Mouse (Mus musculus) small intestine, adult 2 months (tissue): Measurements from ENCODE around the gene Csnk1g2. TPM values are rescaled to one million over a fixed set of nuclear protein-coding genes. Genes with fewer than 3 reads are reported as not detected.
A peak's percentile ranks its signal among the peaks of the same experiment; 100 is the strongest.

Experiments used
- H3K27ac ChIP-seq: fragments of 200-500 bp; 2 replicates; pipeline ENCODE4 v1.5.1; 2012; ENCODE audit warnings: low read depth, low read length, control low read depth, inconsistent platforms; ENCODE audit not compliant: insufficient read depth
- H3K27me3 ChIP-seq: fragments of 200-500 bp; 2 replicates; pipeline ENCODE4 v1.6.1; 2012; ENCODE audit warnings: mild to moderate bottlenecking, moderate library complexity, low read length, inconsistent platforms; ENCODE audit not compliant: control insufficient read depth, insufficient read depth
- H3K36me3 ChIP-seq: fragments of 200-500 bp; 2 replicates; pipeline ENCODE4 v1.6.1; 2012; ENCODE audit warnings: mild to moderate bottlenecking, low read length, control low read depth, inconsistent platforms; ENCODE audit not compliant: control insufficient read depth, insufficient read depth
- H3K4me1 ChIP-seq: fragments of 200-500 bp; 2 replicates; pipeline ENCODE4 v1.6.1; 2012; ENCODE audit warnings: low read length, inconsistent platforms, mixed read lengths; ENCODE audit not compliant: control insufficient read depth, insufficient read depth, insufficient read length
- H3K4me3 ChIP-seq: fragments of 200-500 bp; 2 replicates; pipeline ENCODE4 v1.5.1; 2012; ENCODE audit warnings: low read depth, mild to moderate bottlenecking, control low read depth, inconsistent platforms, low read length, moderate library complexity
- CTCF ChIP-seq: fragments of 200-500 bp; IDR thresholded peaks from 2 replicates; pipeline ENCODE4 v1.5.1; 2012; ENCODE audit warnings: low read depth, mild to moderate bottlenecking, control low read depth, inconsistent platforms, low read length, moderate library complexity, mixed read lengths; ENCODE audit not compliant: insufficient replicate concordance, insufficient read length; ENCODE audit errors: extremely low read depth
- POLR2A ChIP-seq: fragments of 200-500 bp; IDR thresholded peaks from 2 replicates; pipeline ENCODE4 v1.6.1; 2012; ENCODE audit warnings: low read depth, mild to moderate bottlenecking, control low read depth, inconsistent platforms, low read length, moderate library complexity
- WGBS: fragments of 180-500 bp; shearing (Covaris S2); methylation state at CpG from one replicate; pipeline ENCODE4 v1.1.7; 2018; 5-methylcytosine and 5-hydroxymethylcytosine counted together
- polyA plus RNA-seq: library from polyadenylated mRNA; depleted of rRNA; stranded (reverse); fragments of >200 nt; gene quantifications from 2 replicates; pipeline ENCODE4 v1.2.3, GENCODE M21; 2012

Gene Csnk1g2
- polyA plus RNA-seq, 1 experiment: 266 TPM

GRCm38 (mm10) chr10:80578131-80578750 lies 44.4 kb upstream of the Csnk1g2 start:
- WGBS: under 1% methylated on average over 29 of the region's 29 CpGs
- Histone ChIP-seq H3K4me1 (peaks cover 12% of the 10 kb centered on the region), H3K27ac (peak overlapping the region; percentile 74), H3K27me3 (no peaks in the 10 kb centered on the region), H3K36me3 (peaks cover 2% of the 10 kb centered on the region; the same call in 1 of the 2 replicates), H3K4me3 (peak overlapping the region; percentile 78)
- TF ChIP-seq POLR2A (no peak; the same call in 1 of the 2 replicates), CTCF (peak; percentile 88)

- peak; percentile 67; the same call in 1 of the 2 replicates for TF ChIP-seq CTCF
- TF ChIP-seq POLR2A: no peak
- peak overlapping the region; percentile 78 for H3K4me3 ChIP-seq
- H3K27ac ChIP-seq: peak overlapping the region; percentile 18; the same call in 1 of the 2 replicates
- H3K27me3 ChIP-seq: no peaks in the 10 kb centered on the region
- WGBS: 6% methylated on average over 8 of the region's 8 CpGs
- H3K4me1 ChIP-seq: peaks cover 16% of the 10 kb centered on the region
- peaks cover 8% of the 10 kb centered on the region; the same call in 1 of the 2 replicates for H3K36me3 ChIP-seq
Observed at GRCm38 (mm10) chr10:80578911-80579310, 43.7 kb upstream of the Csnk1g2 start.

- no peak overlapping the region for H3K4me3 ChIP-seq
- TF ChIP-seq POLR2A (no peak), CTCF (no peak)
- peaks cover 25% of the 10 kb centered on the region; the same call in 1 of the 2 replicates for H3K36me3 ChIP-seq
- 87% methylated on average over 5 of the region's 5 CpGs for WGBS
- H3K27ac ChIP-seq: no peak overlapping the region
- peaks cover 41% of the 10 kb centered on the region for H3K4me1 ChIP-seq
- H3K27me3 ChIP-seq: no peaks in the 10 kb centered on the region
Observed at GRCm38 (mm10) chr10:80583047-80583446, 39.6 kb upstream of the Csnk1g2 start.

- Histone ChIP-seq H3K4me1 (peaks cover 47% of the 10 kb centered on the region), H3K27me3 (no peaks in the 10 kb centered on the region), H3K27ac (peak overlapping the region; percentile 6; the same call in 1 of the 2 replicates), H3K4me3 (no peak overlapping the region), H3K36me3 (peaks cover 25% of the 10 kb centered on the region; the same call in 1 of the 2 replicates)
- no peak for TF ChIP-seq CTCF
- TF ChIP-seq POLR2A: no peak
- 35% methylated on average over 12 of the region's 12 CpGs for WGBS
Observed at GRCm38 (mm10) chr10:80584045-80584488, 38.6 kb upstream of the Csnk1g2 start.

- Histone ChIP-seq H3K27me3 (no peaks in the 10 kb centered on the region), H3K4me1 (peaks cover 43% of the 10 kb centered on the region), H3K36me3 (peaks cover 25% of the 10 kb centered on the region; the same call in 1 of the 2 replicates), H3K27ac (peak overlapping the region; percentile 6; the same call in 1 of the 2 replicates), H3K4me3 (no peak overlapping the region)
- 67% methylated on average over 12 of the region's 12 CpGs for WGBS
- TF ChIP-seq CTCF: no peak
Observed at GRCm38 (mm10) chr10:80584642-80585552, 37.7 kb upstream of the Csnk1g2 start.

GRCm38 (mm10) chr10:80585581-80585980 lies 37.1 kb upstream of the Csnk1g2 start:
- H3K36me3 ChIP-seq: peaks cover 25% of the 10 kb centered on the region; the same call in 1 of the 2 replicates
- no peak for TF ChIP-seq CTCF
- TF ChIP-seq POLR2A: no peak
- WGBS: 90% methylated on average over 8 of the region's 8 CpGs
- no peak overlapping the region for H3K4me3 ChIP-seq
- H3K27me3 ChIP-seq: no peaks in the 10 kb centered on the region
- peaks cover 43% of the 10 kb centered on the region for H3K4me1 ChIP-seq
- no peak overlapping the region for H3K27ac ChIP-seq
